Mouse (Mus musculus) c-Kit-positive CD71-positive TER-119-positive erythroid progenitor cells, embryonic 14.5 days (primary cell): ENCODE data around the gene Osm.

Experiments used
- DNase-seq: peaks from one replicate; pipeline ENCODE4 v3.0.0-alpha.2; 2013; ENCODE audit warnings: low spot score

Gene Osm

DNA sequence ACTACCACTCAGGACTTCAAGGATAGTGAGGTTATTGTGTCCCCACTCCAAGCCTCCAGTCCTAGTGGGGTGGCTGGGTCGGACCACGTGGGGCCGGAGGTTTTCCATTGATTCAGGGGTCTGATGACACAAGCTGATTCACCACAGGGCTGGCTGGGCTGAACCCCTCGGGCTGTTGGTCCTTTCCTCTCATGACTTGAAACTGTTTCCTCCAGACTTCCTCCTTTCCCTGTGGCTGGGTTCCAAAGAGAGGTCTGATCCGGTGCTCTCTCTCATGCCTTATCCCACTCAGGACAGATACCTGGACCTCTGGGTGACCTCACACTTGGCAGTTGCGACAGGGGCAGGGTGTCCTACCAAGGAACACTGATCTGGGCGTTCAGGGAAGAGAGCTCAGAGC is 3.9 kb downstream of the Osm start:
- DNase-seq, result no peak

DNA sequence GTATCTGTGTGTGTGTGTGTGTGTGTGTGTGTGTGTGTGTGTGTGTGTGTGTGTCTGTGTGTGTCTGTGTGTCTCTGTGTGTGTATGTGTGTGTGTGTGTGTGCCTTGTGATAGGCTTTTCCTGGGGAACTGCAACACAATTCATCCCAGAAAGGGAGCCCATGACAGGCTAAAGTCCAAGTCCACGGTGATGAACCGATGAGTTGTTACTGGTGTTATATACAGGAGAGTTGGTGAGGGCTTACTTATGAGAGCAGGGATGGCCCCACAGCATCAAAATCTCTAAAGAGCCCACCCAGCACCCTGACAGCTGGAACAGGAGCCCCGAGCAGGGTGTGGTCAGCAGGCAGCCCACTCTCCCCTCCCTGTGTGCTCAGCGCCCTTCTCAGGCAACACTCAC is 5.0 kb downstream of the Osm start:
- DNase-seq, result no peak

DNA sequence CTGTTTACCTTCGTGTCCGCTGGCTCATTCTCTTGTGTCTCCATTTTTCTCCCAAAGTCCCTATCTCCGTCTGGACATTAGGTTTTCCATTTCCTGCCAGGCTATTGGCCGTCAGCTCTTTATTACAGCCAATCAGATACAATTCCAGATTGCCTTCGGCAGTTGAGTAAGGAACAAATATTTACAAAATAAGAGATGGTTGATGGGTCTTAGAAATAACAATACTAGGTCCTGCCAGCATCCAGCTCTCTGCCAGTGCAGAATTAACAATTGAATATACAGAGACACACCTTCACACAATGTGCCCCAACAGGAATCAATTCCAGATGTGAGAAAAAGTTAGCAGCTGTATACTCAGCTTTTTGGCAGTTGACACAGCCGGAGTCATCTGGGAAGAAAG is 9.9 kb downstream of the Osm start:
- DNase-seq, result no peak

DNA sequence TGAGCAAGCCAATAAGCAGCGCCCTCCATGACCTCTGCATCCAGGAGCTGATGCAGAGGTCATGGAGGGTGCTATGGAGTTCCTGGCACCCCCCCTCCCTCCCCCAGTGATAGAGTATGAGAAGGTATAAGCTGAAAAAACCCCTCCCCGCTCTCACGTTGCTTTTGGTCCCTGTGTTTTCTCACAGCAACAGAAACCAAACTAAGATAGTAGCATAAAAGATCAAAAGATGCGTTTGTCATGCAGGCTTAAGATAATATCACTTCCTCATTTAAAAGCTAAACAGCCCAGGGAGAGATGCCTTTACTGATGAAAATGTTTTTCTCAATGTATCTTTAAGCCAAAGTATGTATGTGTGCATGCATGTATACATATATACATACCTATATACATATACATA is 10.4 kb downstream of the Osm start:
- no peak for DNase-seq

DNA sequence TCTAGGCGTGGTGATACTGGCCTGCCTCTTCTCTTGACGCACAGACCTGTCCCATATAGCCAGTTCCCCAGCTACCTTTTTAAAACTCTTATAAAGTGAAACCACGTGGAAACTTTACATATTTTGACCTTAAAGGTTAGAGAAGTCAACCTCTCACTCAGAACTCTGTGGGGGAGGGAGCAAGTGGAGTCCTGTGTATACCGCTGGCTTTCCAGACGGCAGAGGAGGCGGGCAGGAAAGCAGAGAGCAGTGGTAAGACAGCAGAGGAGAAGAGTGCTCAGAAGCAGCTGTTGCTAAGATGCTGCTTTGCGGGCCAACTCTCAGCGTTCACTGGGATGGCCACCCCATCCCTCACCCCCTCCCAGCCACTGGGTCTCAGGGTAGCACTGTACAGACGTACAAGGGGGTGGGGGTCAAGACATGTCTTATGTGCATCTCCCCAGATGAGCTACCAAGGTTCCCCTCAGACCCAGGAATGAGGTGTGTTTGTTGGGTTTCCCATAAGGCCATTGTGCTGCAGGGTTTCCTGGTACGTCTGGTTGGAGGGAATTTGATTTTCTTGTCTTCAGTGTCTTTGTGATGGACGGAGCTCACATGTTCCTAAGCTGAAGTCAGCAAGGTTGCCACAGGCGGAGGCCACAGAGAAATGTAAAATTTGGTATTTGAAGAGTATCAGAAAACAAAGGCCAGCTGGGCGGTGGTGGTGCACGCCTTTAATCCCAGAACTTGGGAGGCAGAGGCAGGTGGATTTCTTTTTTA is 11.2 kb downstream of the Osm start:
- DNase-seq, result no peak

DNA sequence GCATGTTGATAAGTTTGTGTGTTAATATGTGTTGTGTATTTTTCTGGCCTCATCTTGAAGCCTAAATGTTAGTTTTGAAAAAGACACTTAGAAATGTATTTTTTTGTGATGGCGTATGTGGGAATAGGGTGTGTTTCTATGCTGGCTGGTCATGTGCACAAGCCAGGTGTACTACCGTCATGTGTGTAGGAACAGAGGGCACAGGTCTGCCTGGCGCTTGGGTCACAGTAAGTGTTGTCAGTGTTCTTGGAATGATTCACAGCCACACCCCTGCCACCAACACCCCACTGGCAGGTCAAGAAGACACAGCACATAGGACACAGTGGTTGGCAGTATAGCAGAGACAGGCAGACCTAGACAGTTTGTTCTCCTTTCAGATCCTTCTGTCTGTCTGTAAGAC is 12.9 kb downstream of the Osm start:
- no peak for DNase-seq

DNA sequence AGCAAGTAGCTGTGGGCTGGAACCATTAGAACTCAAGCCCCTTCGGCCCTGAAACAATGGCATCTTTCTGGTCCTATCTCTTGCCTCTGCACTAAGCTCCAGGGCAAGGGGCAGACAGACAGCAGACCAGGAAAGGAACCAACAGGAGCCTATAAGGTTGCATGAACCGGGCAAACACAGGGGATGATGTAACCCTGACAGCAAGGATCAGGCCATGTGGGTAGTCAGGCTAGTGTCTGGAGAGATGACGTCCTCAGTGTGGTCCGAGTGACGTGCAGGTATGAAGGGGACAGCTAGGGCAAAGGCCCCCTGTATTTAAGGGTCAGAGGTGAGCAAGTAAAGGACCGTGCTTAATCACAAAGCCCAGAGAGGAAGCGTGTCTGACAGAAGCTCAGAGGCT is 14.1 kb downstream of the Osm start:
- DNase-seq, result no peak

DNA sequence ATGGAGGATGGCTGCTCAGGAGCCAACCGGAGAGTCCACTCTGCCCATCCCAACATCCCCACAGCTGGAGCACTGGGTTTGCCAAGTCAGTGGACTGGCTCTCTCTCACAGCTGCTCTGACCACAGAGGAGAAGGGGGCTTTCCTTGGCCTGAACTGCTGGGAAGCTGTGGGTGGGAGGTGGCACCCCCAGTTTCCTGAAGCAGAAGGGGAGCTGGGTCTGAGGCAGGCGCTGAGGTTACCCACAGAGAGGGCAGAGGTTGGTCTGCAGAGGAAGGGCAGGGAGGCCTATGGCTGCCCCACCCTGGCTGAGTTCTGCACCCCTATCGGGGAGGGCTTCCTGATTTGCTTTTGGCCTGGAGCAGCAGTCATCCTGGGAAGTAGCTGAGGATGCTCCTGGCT is 15.2 kb downstream of the Osm start:
- DNase-seq, result no peak

DNA sequence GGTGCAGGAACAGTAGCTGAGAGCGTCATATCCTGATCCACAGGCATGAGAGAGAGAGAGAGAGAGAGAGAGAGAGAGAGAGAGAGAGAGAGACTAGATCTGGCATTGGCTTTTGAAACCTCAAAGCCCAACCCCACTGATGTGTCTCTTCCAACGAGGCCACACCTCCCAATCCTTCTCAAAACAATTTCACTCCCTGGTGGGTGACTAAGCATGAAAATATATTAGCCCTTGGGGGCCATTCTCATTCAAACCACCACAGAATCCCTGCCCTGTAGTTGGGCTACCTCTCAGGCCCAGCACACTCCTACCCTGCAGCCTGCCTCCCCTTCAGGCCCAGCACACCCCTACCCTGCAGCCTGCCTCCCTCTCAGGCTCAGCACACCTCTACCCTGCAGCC is 16.7 kb downstream of the Osm start:
- no peak for DNase-seq

DNA sequence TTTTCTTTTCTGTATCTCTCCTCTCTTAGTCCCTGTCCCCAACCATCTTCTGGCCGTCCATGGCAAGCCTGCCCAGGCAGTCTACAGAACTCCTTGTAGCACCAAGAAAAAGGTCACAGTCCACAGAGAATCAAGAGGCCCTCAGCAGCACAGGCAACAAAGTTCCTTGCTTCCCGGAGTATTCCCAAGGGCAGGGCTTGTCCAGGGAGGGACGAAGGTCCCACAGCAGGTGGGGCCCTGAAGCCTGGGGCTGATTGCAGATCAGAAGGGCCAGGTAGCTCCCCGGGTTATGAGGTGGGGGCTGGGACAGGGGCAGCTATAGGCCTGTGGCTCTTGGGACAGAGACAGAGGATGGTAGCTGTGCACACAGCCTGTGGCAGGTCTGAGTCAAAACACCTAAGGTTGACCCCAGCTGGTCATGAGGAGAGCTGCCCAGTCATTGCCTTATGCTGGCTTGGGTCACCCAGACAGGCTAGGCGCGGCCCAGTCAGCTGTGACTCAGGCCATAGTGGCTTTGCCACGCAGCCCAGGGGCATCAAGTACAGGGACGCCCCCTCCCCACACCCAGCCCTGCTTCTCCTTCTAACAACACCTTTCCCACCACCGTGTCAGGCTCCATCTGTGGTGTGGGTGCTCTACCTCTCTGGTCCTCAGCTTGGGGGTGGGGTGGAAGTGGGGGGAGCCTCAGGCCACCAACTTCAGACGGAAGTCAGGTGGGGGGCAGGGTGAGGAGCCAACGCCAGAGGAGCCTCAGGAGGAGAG is 20.8 kb downstream of the Osm start, which contains the start of gene Lif:
Lif (plus strand) TSS at position 712 of the 762 bp plus-strand sequence.
- no peak for DNase-seq

DNA sequence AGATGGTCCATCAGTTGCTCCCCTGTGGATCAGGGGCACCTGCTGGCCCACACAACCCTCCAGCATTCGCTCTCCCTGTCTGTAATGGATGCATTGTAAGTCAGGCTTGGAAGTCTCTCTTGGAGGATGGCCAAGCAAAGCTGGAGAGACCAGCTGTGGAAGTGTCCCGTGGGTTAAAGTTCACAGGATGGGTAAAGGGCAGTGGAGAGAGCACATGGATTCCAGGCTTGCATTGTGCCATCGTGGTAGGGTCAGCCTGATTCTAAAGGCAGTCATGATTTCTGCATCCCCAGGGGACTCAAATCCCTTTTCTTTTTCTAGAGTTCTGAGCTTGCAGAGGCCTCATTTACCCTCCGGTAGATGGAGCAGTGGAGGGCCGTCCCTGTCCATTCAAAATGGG is 21.5 kb downstream of the Osm start:
- DNase-seq, result no peak

DNA sequence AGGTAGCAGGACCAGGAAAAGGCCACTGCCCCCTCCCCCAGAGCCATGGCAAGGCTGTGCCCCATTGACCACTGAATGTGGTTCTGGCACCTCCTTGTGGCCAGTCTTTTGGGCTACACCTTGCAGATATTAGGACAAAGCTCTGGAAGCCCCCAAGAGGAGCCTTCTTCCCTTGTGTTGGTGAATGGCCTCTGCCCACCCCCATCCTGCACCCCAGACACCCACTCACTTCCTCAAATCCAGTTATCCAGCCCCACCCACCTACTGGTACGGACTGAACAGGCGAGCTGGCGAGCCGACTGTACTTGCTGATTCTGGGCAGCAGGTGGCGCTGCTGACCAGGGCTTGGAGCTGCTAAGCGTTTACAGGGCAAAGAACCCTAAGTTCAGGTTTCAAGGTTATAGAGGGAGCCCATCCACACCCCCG is 22.4 kb downstream of the Osm start:
- DNase-seq, result peak; percentile 80

DNA sequence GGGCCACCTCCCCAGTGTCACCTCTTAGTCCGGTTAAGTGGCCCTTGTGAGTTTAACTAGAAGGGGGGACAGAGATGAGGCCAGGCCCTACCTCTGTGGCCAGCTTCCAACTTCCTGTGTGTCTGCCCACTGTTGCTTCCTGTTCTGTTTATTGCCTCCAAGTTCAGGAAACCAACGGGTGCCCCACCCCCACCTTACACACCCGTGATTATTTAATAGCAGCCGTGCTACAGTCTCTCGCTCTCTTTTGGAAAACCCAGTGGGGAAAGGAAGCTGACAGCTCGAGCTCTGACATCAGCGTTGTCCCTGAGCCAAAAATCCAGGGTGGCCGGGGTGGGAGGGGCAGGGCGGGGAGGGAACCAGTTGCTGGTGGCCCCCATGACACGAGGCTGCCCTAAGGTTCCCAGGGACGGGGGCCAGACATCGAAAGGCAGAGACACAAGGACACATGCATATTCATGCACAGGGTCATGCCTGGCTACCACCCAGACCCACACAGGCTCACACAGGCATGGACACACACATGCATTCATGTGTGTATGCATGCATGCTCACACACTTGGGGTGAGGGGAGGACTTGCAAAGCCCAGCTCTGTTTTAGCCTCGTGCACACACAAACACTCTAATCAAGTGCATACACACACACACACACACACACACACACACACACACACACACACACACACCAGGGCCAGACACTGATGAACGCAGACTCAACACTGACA is 24.4 kb downstream of the Osm start:
- no peak for DNase-seq

DNA sequence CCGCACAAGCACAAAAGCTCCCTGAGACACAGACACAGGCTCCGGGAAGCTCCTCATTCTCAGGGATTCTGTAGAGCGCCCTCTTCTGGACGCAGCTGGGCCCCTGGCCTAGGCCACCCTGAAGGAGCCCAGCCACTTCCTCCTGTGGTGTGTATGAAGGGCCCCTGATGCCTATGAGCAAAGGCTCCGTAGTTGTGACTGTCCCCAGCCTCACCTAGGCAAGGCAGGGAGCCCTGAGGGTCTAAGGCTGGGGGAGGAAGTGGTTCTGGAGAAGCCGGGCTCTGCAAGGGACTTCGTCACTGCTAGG is 24.9 kb downstream of the Osm start:
- peak; percentile 58 for DNase-seq

DNA sequence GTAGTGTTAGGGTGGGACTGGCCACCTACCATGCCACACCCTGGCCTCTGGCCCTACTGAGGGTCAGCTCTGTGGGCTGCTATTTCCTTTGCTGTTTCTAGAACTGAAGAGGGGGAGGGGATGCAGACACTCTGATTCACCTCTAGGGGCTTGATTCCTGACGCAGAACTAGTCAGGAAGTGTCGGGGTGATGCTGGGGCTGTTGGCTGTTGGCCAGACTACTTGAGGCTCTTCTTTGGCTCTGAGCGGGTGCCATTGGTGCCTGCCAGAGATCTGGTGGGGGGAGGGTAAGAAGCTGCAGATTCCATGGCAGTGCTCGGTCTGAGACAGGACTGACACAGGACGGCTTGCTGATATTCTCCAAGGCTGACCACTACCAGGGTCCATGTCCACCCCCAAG is 25.7 kb downstream of the Osm start:
- DNase-seq, result no peak

DNA sequence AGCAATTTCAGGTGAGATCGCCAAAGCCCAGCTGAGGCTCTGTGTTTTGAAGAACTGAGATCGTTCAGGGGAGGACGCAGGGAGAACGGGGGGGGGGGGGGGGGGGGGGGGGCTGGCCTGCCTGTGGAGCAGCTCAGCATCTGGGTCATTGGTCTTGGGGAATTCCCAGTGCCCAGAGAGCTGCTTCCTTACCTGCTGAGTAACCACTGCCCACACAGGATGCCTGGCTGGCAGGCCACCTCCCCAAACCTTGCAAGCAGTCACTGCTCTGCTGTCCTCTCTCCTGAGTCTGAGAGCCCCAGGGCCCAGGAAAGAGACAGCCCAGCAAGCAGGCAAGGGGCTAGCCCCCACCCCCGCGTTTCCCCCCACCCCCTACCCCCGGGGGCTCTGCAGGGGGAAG is 26.6 kb downstream of the Osm start:
- no peak for DNase-seq

DNA sequence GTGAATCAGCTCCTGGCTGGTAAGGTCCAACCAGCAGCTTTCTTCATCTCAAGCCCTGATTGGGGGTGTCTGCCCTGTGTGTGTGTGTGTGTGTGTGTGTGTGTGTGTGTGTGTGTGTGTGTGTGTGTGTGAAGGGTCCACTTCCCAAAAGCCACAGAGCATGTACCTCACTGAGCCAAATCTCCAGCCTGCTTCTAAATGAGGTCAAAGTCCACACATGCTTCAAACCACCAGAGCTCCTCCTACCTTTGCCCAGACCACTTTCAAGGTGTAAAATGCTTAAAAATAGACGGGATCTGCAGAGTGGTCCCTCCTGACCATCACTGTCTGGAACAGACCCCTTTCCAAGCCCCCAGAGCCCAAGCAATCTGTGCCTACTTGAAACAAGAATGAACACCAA is 27.1 kb downstream of the Osm start:
- DNase-seq, result no peak

DNA sequence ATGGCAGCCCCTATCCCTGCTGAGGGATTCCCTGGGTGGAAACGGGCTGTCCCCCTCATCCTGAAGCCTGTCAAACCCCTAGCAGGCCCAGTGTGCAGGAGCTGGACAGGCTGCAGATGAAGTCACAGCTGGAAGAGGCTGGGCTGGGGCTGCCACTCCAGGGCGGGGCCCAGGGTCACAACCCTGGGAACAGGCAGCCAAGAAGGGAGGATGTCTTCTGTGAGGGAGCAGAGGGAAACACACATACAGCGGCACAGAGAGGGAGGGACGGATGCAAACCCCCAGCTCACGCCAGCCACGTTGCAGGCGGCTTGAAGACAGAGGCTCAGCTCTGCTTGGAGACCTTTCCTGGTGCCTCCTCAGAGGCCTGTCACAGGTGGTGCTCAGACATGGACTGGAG is 27.8 kb downstream of the Osm start:
- no peak for DNase-seq

DNA sequence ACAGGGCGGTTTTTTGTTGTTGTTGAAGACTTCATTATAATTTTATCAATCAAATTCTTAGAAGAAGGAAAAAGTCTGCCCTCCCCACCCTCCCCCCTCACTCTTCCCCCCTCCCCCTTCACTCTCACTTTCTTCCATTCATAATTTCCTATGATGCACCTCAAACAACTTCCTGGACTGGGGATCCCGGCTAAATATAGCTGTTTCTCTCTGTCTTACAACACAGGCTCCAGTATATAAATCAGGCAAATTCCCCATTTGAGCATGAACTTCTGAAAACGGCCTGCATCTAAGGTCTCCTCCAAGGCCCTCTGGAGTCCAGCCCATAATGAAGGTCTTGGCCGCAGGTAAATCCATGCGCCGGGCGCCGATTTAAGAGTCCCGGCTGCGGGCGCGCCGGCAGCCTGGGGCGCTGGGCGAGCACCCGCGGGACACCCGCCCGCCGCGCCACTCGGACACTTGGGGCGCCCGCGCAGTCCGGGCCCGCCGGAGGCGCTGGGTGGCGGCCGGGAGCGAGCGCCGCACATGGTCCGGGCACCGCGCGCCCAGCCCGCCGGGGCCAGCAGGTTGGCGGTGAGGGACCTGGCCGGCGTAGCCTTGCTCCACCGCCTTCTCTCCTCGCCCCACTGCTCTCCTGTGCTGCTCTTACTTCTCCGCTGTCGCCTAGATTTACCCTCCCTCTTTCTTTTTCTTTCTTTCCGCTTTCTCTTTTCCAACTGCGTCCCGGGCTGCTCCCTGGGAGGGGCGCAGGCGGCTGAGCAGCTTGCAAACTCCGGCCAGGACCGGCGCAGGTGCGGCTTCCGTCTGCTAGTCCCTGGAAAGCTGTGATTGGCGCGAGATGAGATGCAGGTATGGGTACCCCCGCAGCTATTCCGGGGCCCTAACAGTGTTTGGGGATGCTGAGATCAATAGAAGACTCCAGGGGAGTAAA is 30.3 kb downstream of the Osm start:
- no peak for DNase-seq

DNA sequence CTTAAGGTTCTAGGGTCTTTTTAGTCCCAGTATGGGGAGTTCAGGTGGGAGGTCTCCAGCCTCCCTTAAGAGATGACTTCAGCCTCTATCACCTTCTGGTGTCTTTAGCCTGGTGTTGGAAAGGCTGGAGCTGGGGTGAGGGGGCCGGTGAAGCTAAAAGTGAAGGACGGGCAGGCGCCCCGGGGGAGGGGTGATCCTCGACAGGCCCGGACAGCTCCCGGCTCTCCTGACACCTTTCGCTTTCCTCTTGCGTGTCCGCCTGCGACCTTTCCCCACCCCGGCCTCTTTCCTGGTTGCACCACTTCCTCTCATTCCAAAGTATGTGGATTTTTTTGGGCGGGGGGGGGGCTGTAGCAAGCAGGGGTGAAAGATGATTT is 31.0 kb downstream of the Osm start:
- no peak for DNase-seq

DNA sequence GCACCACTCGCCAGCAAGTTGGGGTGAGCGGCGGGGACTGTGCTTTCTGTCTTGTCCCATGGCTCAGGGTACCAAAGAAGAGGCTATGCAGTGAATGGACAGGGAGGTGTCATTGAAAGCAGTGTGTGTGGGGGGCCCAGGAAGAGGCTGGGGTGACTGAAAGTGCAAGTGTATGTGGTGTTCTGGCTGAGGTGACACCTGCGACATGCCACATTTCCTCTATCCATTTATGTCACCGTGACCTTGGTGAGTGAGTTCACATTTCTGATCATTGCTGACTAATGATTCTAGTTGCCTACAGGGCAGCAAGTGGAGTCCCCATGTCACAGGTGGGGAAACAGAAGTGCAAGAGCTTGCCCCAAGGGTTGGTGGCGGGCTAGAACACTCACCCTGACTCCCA is 32.3 kb downstream of the Osm start:
- DNase-seq, result no peak

DNA sequence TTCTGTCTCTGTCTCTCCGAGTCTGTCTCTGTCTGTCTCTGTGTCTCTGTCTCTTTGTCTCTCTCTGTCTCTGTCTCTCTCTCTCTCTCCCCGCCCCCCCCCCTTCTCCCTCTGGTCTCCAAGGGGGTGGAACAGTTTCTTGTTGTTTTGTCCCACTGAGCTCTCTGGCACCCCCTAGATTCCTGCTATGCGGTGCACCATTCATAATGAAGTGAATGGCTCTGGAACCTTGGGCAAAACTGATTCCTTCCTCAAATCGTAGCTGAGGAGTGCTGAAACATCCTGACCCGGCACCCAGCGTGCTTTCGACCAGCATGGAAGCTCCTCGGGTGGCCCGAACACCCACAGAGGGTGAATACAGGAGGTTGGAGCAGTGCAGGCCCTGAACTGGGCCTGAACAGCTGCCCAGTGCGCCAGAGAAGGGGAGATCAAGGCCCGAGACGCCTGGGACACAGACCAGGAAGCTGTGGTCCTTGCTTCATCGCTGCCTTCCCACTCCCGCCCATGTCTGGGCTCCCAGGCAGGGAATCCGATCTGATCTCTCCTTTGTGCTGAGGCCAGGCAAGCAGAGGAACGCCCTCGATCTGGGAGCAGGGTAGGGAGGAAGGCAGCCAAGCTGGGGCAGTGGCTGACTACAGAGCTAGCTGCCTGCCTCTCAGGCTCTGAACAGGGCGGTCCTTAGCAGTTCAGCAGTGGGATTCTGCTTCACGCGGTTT is 34.7 kb downstream of the Osm start:
- DNase-seq, result no peak
